Mouse (Mus musculus): ENCODE measurements at regions not wholly inside any gene's neighbourhood (a gene's known extent, or its start where the extent isn't known, plus 50 kb on each side); places are given as distances from the start of the nearest gene placed in this dataset.

DNA sequence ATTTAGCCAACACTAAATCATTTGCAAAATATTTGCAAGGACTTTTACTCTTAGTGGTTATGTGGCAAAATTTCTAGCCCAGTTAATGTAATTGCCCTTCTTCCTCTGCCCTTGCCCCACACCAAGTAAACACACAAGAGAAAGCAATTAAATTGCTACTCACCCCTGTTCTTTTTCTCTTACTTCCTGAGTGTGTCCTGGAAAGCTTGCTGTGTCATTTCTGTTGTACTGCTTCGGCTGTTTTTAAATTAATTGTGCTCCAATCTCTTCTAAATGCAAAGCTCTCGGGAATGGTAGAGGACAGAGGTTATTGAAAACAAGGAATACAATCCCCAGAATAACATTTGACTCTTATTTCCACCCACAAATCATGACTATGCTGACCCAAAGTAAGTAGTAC is 647.4 kb upstream of the Cited2 start:
- no peak for DNase-seq (ENCODE audit: low spot score)

GRCm38 (mm10) chr10:17076186-17076585 is 646.8 kb upstream of the Cited2 start:
- no peak for DNase-seq (ENCODE audit: low spot score)

- DNase-seq (ENCODE audit: low spot score): no peak
Observed at GRCm38 (mm10) chr10:17077580-17077979, 645.4 kb upstream of the Cited2 start.

GRCm38 (mm10) chr10:17080818-17081217 is 642.2 kb upstream of the Cited2 start:
- no peak for DNase-seq (ENCODE audit: low spot score)

GRCm38 (mm10) chr10:17082926-17083325 is 640.1 kb upstream of the Cited2 start:
- DNase-seq (ENCODE audit: low spot score): no peak

DNA sequence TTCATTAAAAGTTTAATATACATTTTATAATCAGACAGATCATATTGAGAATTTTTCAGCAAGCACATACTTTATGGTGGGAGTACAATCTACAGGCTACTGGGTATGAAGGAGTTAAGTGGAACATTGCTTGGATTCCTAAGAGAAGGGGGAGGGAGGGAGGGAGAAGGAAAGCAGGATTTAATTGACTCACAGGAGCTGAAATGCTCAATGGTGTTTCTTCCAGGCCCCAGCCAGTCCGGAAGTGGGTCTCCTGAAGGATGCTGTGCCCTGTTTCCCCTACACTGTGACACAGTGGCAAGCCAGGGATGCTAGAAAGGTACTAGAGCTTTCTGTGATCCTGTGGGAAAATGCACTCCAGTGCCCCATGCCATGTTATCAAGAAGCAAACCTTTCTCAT is 621.0 kb upstream of the Cited2 start:
- DNase-seq (ENCODE audit: low spot score): peak; percentile 54

DNA sequence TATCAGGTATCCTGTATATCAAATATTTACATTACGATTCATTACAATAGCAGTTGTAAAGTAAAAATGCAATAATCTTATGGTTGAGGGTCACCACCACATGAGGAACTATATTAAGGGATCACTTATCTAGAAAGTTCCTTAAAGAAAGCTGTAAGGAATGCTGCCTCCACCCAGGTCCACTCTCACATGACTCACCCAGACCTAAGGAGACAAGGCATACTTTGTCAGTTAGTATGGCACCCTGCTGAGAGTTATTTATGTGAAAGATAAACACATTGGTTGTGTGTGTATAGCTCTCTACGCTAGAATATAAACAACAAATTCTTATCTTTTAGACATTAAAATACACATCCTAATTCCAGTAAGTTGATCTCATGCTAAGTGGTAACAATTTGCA is 619.6 kb upstream of the Cited2 start:
- DNase-seq (ENCODE audit: low spot score): no peak

- no peak for DNase-seq (ENCODE audit: low spot score)
Observed at GRCm38 (mm10) chr10:17106831-17107230, 616.2 kb upstream of the Cited2 start.

- DNase-seq (ENCODE audit: low spot score): no peak
Observed at GRCm38 (mm10) chr10:17111071-17111470, 611.9 kb upstream of the Cited2 start.

- DNase-seq (ENCODE audit: low spot score): no peak
Observed at GRCm38 (mm10) chr10:17114805-17115204, 608.2 kb upstream of the Cited2 start.

GRCm38 (mm10) chr10:17129391-17130163 is 593.4 kb upstream of the Cited2 start:
- DNase-seq (ENCODE audit: low spot score): no peak

DNA sequence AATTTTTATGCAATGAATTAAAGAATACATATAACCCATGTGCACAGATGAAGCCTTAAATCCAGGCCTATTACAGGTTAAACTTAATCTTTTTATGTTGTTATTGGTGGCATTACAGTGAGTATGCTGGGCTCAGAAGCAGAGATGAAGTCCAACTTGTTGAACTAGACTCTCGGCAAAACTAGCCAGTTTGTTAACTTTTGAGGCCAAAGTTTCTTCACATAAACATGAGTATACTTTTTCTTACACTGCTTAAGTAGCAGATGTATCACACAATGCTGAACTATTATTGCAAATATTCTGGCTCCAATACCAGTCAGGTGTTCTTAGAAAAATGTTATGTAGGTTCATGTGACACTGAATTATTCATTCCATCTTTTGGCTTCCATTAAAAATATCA is 592.4 kb upstream of the Cited2 start:
- no peak for DNase-seq (ENCODE audit: low spot score)

DNA sequence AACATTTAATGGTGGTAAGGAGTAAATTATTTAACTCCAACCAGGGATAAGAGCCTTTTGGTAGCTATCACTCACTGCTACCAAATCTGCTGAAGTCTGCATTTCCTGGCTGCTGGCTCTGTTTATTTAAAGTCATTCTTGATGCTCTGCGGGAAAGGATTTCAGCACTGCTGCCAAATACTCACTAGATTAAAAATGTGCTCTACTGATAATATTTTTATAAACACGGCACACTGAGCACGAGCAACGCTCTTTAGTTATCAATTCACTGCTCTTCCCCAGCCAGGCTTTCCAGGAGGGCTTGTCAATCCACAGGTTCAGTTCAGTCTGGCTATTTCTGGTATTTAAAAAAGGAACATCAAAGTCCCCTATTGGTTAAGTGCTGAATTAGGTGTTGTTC is 591.3 kb upstream of the Cited2 start:
- DNase-seq (ENCODE audit: low spot score): peak; percentile 31

DNA sequence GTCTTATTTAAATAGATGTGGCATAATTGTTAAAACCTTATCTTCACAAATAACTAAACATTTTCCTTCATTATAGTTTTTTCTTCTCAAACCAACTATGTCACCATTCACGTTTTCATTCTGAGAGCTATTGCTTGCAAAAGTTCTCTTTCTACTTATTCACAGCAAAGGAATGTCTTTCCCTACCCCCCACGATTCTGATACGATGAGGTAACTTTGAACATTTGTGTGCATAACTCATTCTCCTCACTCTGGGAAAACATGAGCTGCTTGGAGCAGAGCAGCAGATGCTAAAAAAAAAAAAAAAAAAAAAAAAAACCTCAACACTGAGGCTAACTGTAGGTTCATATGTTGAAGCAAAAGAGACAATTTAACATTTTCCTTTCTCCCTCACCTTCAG is 547.6 kb upstream of the Cited2 start:
- DNase-seq (ENCODE audit: low spot score): no peak

- no peak for DNase-seq (ENCODE audit: low spot score)
Observed at GRCm38 (mm10) chr10:17177054-17177453, 546.0 kb upstream of the Cited2 start.

DNA sequence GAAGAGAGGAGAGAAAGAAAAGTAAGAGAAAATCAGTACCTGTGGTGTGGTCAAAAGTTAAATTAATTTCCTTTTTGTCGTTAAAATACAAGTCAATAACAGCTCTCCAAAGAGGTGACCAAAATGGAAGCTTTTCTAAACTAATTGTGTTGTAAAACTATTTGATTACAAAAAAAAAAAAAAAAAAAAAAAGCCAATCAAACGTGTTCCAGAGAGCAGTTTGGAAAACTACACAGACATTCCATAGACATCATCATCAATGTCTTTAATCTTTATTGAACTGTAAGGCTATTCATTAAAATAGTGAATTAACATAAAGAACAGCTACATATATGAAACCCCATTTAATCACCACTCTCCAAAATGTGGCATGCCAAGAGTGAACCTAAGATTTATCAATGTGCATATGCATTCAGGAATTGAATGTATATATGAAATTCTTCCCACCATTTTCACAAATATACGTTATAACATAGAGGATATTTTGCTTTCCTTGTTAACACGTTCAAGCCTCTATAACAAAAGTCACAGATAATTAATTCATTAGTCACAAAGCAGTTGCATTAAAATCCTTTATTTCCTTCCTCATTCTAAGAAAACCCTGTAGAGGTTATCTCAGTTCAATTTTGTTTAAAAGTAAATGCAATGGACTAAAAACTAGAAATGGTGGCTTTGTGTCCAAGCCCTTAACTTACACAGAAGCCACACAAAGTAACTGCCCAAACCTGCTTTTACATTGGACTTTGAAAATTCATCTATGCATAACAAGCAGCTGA is 545.3 kb upstream of the Cited2 start:
- DNase-seq (ENCODE audit: low spot score): no peak

DNA sequence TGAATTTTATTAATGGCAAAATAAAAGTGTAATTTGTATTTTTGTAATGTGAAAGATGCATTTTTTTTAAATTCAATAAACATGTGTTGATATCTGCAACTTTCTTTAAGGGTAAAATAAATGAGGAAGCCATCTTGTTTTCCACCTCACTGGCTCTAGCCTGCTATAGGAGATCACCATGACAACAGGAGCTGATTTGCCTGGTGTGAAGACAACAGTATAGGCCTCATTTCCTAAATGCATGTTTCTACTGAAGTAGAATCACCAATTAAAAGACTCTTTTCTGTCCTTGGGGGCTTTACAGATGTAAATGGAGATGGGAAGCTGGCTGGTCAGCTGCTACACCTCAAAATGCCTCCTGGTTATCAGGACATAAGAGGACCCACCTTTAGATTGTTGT is 544.4 kb upstream of the Cited2 start:
- DNase-seq (ENCODE audit: low spot score): no peak

DNA sequence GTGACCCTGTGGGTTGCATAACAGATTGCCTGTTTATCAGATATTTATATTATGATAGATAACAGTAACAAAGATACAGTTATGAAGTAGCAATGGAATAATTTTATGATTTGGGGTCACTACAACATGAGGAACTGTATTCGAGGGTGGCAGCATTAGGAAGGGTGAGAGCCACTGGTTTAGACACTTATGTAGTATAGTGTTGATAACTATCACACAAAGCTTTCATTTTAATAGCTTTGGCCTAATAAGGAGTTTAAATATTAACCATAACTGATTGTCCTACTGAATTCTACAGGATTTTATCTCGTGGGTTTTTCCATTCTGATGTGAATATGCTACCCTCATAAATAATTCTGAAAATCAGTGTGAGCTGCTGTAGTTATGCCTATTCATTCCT is 538.6 kb upstream of the Cited2 start:
- no peak for DNase-seq (ENCODE audit: low spot score)

- no peak for DNase-seq (ENCODE audit: low spot score)
Observed at GRCm38 (mm10) chr10:17196205-17196604, 526.8 kb upstream of the Cited2 start.

- DNase-seq (ENCODE audit: low spot score): no peak
Observed at GRCm38 (mm10) chr10:17196636-17197035, 526.4 kb upstream of the Cited2 start.

DNA sequence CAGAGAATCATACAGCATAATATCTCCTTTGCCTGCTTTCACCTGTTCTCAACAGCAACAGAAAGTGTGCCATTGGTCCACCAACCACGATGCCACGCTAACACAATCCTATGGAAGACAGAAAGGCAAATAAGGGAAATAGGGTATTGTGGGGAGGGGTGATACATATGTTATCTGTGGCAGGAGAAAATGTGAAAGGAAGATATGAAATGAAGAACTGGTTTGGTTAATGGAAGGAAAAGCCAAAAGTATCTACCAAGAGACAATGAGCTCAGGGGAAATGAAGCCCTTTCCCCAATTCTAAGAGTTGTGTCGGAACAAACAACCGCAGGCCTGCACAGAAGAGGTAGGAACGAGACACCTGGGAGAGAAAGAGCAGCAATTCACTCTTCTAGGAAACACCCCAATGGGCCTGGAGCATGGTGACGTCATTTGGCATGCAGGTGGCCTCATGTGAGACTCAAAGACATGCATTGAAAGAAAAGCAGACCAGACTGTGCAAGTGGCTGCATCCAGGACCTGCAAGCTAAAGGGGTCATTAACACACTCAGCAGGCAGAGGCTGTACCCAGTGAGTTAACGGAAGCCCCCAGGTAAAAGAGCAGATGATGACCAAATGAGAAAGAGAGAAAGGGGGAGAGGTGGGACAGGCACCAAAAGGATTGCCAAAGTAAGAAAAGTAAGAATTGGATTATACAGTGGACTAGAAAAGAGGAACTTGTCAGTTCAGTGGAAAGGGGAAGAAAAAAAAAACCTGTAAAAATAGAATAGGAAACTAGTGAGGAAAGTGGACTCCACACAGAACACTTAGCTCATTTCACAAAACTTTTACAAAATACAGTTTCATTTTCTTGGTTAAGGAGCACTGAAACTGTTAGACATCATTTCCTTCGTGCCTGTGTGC is 522.2 kb upstream of the Cited2 start:
- no peak for DNase-seq (ENCODE audit: low spot score)

DNA sequence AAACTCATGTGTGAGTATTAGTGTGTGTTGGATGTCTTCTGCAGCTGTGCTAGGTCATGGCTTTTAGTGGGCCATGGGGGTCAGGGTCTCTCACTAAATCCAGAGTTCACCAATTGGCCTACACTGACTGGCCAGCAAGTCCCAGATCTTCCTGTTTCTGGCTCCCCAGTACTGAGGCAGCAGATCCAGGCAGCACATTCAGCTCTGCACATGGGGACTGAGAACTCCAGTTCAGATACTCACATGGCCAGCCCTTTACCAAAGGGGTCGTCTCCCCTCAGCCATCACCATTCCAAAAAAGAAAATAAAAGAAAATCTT is 521.6 kb upstream of the Cited2 start:
- DNase-seq (ENCODE audit: low spot score): no peak
